ENCODE assay signal across 16 mouse cellular contexts in genomic region chr15:81792444-81792843, GRCm38 (mm10).
"Had no signal": no experiment of that assay in that cellular context is flagged by ENCODE, and none has a peak within 500 bp of the region (broad histone marks: within the 10 kb centered on the region; RNA-seq: fewer than 3 reads in every experiment).

No protein-coding gene starts in this region.

- H3K4me3 ChIP-seq: liver, embryonic 15.5 days; megakaryocyte, embryonic 14.5 days; midbrain, embryonic 10.5 days; midbrain, embryonic 12.5 days; midbrain, embryonic 15.5 days; neural tube, embryonic 12.5 days; stomach, embryonic 15.5 days had no signal

- ATAC-seq: midbrain, embryonic 15.5 days had no signal

- DNase-seq: lung, adult 18-20 months; lung, embryonic 14.5 days; lung, postnatal 10 days; right cerebral cortex, postnatal 14 days; thymus, adult 2 months; thymus, postnatal 25 days; thymus, postnatal 4 days had no signal

- H3K4me1 ChIP-seq: midbrain, embryonic 12.5 days; midbrain, embryonic 15.5 days; neural tube, embryonic 12.5 days; stomach, embryonic 15.5 days had no signal

- H3K9ac ChIP-seq: liver, embryonic 15.5 days; lung, embryonic 14.5 days; midbrain, embryonic 12.5 days; midbrain, embryonic 15.5 days; neural tube, embryonic 12.5 days; stomach, embryonic 15.5 days had no signal

- H3K4me2 ChIP-seq: liver, embryonic 15.5 days; lung, embryonic 14.5 days; midbrain, embryonic 12.5 days; midbrain, embryonic 15.5 days; neural tube, embryonic 12.5 days; stomach, embryonic 15.5 days had no signal

- H3K9me3 ChIP-seq: liver, embryonic 15.5 days; megakaryocyte, embryonic 14.5 days; midbrain, embryonic 10.5 days; midbrain, embryonic 12.5 days; midbrain, embryonic 15.5 days; neural tube, embryonic 12.5 days; stomach, embryonic 15.5 days had no signal

- H3K27ac ChIP-seq: liver, embryonic 15.5 days; macrophage; midbrain, embryonic 10.5 days; midbrain, embryonic 12.5 days; midbrain, embryonic 15.5 days; neural tube, embryonic 12.5 days; stomach, embryonic 15.5 days; stomach, postnatal 0 days had no signal

- H3K27me3 ChIP-seq: liver, embryonic 15.5 days; megakaryocyte, embryonic 14.5 days; midbrain, embryonic 12.5 days; midbrain, embryonic 15.5 days; neural tube, embryonic 12.5 days; stomach, embryonic 15.5 days had no signal
